In the genomic region with DNA sequence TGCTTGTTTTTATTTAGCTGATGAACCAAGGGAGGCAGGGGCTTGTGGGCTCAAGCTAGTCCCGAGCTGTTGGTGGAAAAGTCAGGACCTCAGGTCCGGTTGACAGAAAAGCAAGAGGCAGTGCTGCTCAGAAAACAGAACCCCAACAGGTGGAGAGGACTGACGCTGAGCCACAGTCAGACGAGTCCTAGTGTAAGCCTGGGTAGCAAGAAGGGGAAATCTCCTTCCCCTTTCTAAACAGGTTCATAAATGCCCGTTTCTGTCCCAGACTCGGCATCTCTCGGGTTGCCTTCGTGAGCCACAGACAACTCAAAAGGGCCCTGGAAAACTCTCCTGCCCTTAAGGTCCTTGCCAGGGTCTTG, we compare ENCODE assay signal across 8 mouse cellular contexts. TPM values are rescaled to one million over a fixed set of nuclear protein-coding genes. Genes with fewer than 3 reads are reported as not detected.
DNase-seq lines count a peak whose midpoint lies in the region; ATAC-seq and TF ChIP-seq lines count a peak whose summit lies in the region.

No protein-coding gene starts in this region.

- DNase-seq in spleen, adult 2 months (ENCODE audit: low read depth in 1 of 2, low spot score in 2 of 2): peak in 1 of 2 experiments; percentile 60
- no peak for DNase-seq in spleen, adult 18-20 months
- no peak for DNase-seq in liver, embryonic 13.5 days
- peak; percentile 87 for DNase-seq in splenic B cell, adult 2 months (ENCODE audit: low read depth, low spot score)
- DNase-seq in kidney, postnatal 25 days: no peak

- no peak for TF ChIP-seq POLR2A in spleen, adult 2 months (IDR thresholded peaks at IDR 0.05; ENCODE audit: low read depth, low read length)

- H3K9ac ChIP-seq in hindbrain, embryonic 13.5 days: no peak overlapping the region
- no peak overlapping the region; the same call in 1 of the 2 replicates for H3K9ac ChIP-seq in hindbrain, embryonic 16.5 days (ENCODE audit: low read depth, low read length)
- H3K9ac ChIP-seq in liver, embryonic 13.5 days: no peak overlapping the region

- H3K4me1 ChIP-seq in hindbrain, embryonic 13.5 days (replicated peaks): peaks cover 20% of the 10 kb centered on the region
- peaks cover 8% of the 10 kb centered on the region for H3K4me1 ChIP-seq in hindbrain, embryonic 16.5 days (ENCODE audit: control insufficient read depth, insufficient read depth, low read depth, low read length)
- peaks cover 53% of the 10 kb centered on the region; the same call in 1 of the 2 replicates for H3K4me1 ChIP-seq in spleen, adult 2 months (ENCODE audit: control insufficient read depth, insufficient read depth, insufficient read length)
- peaks cover 36% of the 10 kb centered on the region for H3K4me1 ChIP-seq in liver, embryonic 13.5 days (replicated peaks)

- 0 out of 2 replicates have a peak overlapping the region, but pooled peaks have one; percentile 35 for H3K27ac ChIP-seq in hindbrain, embryonic 13.5 days
- no peak overlapping the region for H3K27ac ChIP-seq in hindbrain, embryonic 16.5 days (ENCODE audit: low read depth, low read length)
- H3K27ac ChIP-seq in spleen, adult 2 months (ENCODE audit: insufficient read depth, low read length): peak overlapping the region; percentile 90
- H3K27ac ChIP-seq in liver, embryonic 13.5 days: no peak overlapping the region

- no peak for TF ChIP-seq CTCF in spleen, adult 2 months (IDR thresholded peaks at IDR 0.05; ENCODE audit: extremely low read depth, insufficient read depth, insufficient read length, insufficient replicate concordance)

- no peak overlapping the region for H3K4me3 ChIP-seq in hindbrain, embryonic 13.5 days
- no peak overlapping the region for H3K4me3 ChIP-seq in hindbrain, embryonic 16.5 days (ENCODE audit: low read length)
- peak overlapping the region; percentile 22; the same call in 1 of the 2 replicates for H3K4me3 ChIP-seq in spleen, adult 2 months (ENCODE audit: extremely low read depth, insufficient read depth, insufficient read length)
- H3K4me3 ChIP-seq in liver, embryonic 13.5 days (replicated peaks): no peak overlapping the region

- no peak for ATAC-seq in hindbrain, embryonic 13.5 days (ENCODE audit: low FRiP score)
- ATAC-seq in hindbrain, embryonic 16.5 days: no peak
- no peak for ATAC-seq in liver, embryonic 13.5 days (ENCODE audit: low read depth)
- ATAC-seq in inflammation-experienced regulatory T-cells, adult 6 months: no peak

- H3K4me2 ChIP-seq in hindbrain, embryonic 13.5 days: no peak overlapping the region
- no peak overlapping the region for H3K4me2 ChIP-seq in hindbrain, embryonic 16.5 days (ENCODE audit: low read length)
- peak overlapping the region; percentile 42; the same call in 1 of the 2 replicates for H3K4me2 ChIP-seq in liver, embryonic 13.5 days

- no peaks in the 10 kb centered on the region for H3K9me3 ChIP-seq in hindbrain, embryonic 13.5 days
- no peaks in the 10 kb centered on the region for H3K9me3 ChIP-seq in hindbrain, embryonic 16.5 days (ENCODE audit: control insufficient read depth, low read length)
- H3K9me3 ChIP-seq in liver, embryonic 13.5 days (replicated peaks): no peaks in the 10 kb centered on the region

- 86% methylated on average over 8 of the region's 8 CpGs for WGBS in hindbrain, embryonic 13.5 days
- WGBS in hindbrain, embryonic 16.5 days: 79% methylated on average over 8 of the region's 8 CpGs
- WGBS in spleen, adult 2 months: 13% methylated on average over 8 of the region's 8 CpGs
- 25% methylated on average over 8 of the region's 8 CpGs for WGBS in liver, embryonic 13.5 days (ENCODE audit: insufficient replicate concordance)

- H3K36me3 ChIP-seq in hindbrain, embryonic 13.5 days: no peaks in the 10 kb centered on the region
- H3K36me3 ChIP-seq in hindbrain, embryonic 16.5 days (ENCODE audit: control insufficient read depth, insufficient read depth, low read length): no peaks in the 10 kb centered on the region
- no peaks in the 10 kb centered on the region for H3K36me3 ChIP-seq in spleen, adult 2 months (ENCODE audit: control insufficient read depth, insufficient read depth, low read length)
- H3K36me3 ChIP-seq in liver, embryonic 13.5 days: no peaks in the 10 kb centered on the region
- H3K36me3 ChIP-seq in splenic B cell, adult 2 months (ENCODE audit: control insufficient read depth, insufficient read depth, low read length, poor library complexity, severe bottlenecking): no peaks in the 10 kb centered on the region; the same call in none of the 2 replicates

- H3K27me3 ChIP-seq in hindbrain, embryonic 13.5 days: no peaks in the 10 kb centered on the region
- H3K27me3 ChIP-seq in hindbrain, embryonic 16.5 days (replicated peaks; ENCODE audit: control insufficient read depth, insufficient read depth, low read length): no peaks in the 10 kb centered on the region
- no peaks in the 10 kb centered on the region for H3K27me3 ChIP-seq in spleen, adult 2 months (ENCODE audit: control insufficient read depth, insufficient read depth, low read length)
- no peaks in the 10 kb centered on the region for H3K27me3 ChIP-seq in liver, embryonic 13.5 days
- H3K27me3 ChIP-seq in splenic B cell, adult 2 months (ENCODE audit: control insufficient read depth, insufficient read depth, low read length, poor library complexity, severe bottlenecking): no peaks in the 10 kb centered on the region

RNA-seq across cellular contexts. Expression of a gene that starts 40.3 kb away (rescaled TPM):
- 2.0 and 2.2 TPM in 2 replicates for polyA plus RNA-seq in hindbrain, embryonic 13.5 days (2015; fragmentation: Nextera tagmentation; extraction: Ambion mirVana)
- 2.3 and 2.5 TPM in 2 replicates for polyA plus RNA-seq in hindbrain, embryonic 16.5 days (2015; fragmentation: Nextera tagmentation; extraction: Ambion mirVana)
- polyA plus RNA-seq in spleen, adult 2 months (2012; rRNA removed): 40.7 and 45.8 TPM in 2 replicates
- polyA plus RNA-seq in liver, embryonic 13.5 days (2015; fragmentation: Nextera tagmentation; extraction: Ambion mirVana): 5.3 and 6.7 TPM in 2 replicates
- 1 to 10 TPM; 2.5 to 5.5 (median 3.8) TPM for polyA plus RNA-seq in inflammation-experienced regulatory T-cells, adult 6 months (2017; shearing (Covaris generic))

Comparison
In these comparisons a context has a peak if more than half of its experiments do, and no peak if none do; other contexts are left out.
1. H3K27ac ChIP-seq: peak in hindbrain, embryonic 13.5 days (single experiment) and spleen, adult 2 months (single experiment); none in hindbrain, embryonic 16.5 days (single experiment) and liver, embryonic 13.5 days (single experiment).